Mouse (Mus musculus) liver, postnatal 0 days (tissue): ENCODE results near the gene Slc17a4.

ENCODE experiments used
- CTCF ChIP-seq: sonication (generic); IDR thresholded peaks from 2 replicates; pipeline ENCODE4 v1.5.1; 2016; ENCODE audit warnings: antibody characterized with exemption, low read depth
- EP300 ChIP-seq: IDR thresholded peaks from 2 replicates; pipeline ENCODE4 v1.6.1; 2016; ENCODE audit warnings: antibody characterized with exemption, low read depth, mild to moderate bottlenecking

- TF ChIP-seq CTCF: no peak
- no peak for TF ChIP-seq EP300
Observed at GRCm38 (mm10) chr13:23856401-23856800, 58.4 kb downstream of the Slc17a4 start.
